Mouse (Mus musculus) lung, postnatal 0 days (tissue): Measurements from ENCODE around the gene Ep300. TPM values are rescaled to one million over a fixed set of nuclear protein-coding genes. Genes with fewer than 3 reads are reported as not detected.

ENCODE experiments used
- ATAC-seq: fragments of 200-750 bp; cut with Nextera tagmentation; 2 replicates; pipeline ENCODE4 v1.8.0; 2017; ENCODE audit warnings: moderate library complexity
- DNase-seq: peaks from one replicate; pipeline ENCODE4 v3.0.0-alpha.2; 2016; ENCODE audit warnings: low spot score
- H3K27ac ChIP-seq: fragments of 300-500 bp; sonication (generic); 2 replicates; pipeline ENCODE4 v1.5.1; 2014; ENCODE audit warnings: antibody characterized with exemption, mild to moderate bottlenecking, low read length, mixed read lengths
- H3K27me3 ChIP-seq: fragments of 300-500 bp; sonication (generic); replicated peaks from 2 replicates; pipeline ENCODE4 v1.6.1; 2014; ENCODE audit warnings: low read length, mixed read lengths; ENCODE audit not compliant: insufficient read depth
- H3K36me3 ChIP-seq: fragments of 300-500 bp; sonication (generic); 2 replicates; pipeline ENCODE4 v1.6.1; 2014; ENCODE audit warnings: low read length, mixed read lengths; ENCODE audit not compliant: insufficient read depth
- H3K4me1 ChIP-seq: fragments of 300-500 bp; sonication (generic); 2 replicates; pipeline ENCODE4 v1.6.1; 2014; ENCODE audit warnings: antibody characterized with exemption, low read depth, low read length, mixed read lengths; ENCODE audit not compliant: insufficient read depth
- H3K4me2 ChIP-seq: fragments of 300-500 bp; sonication (generic); replicated peaks from 2 replicates; pipeline ENCODE4 v1.6.1; 2014; ENCODE audit warnings: low read depth, mild to moderate bottlenecking, low read length, moderate library complexity, mixed read lengths
- H3K4me3 ChIP-seq: fragments of 300-500 bp; sonication (generic); 2 replicates; pipeline ENCODE4 v1.5.1; 2014; ENCODE audit warnings: low read depth, low read length
- H3K9ac ChIP-seq: fragments of 300-500 bp; sonication (generic); replicated peaks from 2 replicates; pipeline ENCODE4 v1.6.1; 2014; ENCODE audit warnings: low read depth, mild to moderate bottlenecking
- H3K9me3 ChIP-seq: fragments of 300-500 bp; sonication (generic); 2 replicates; pipeline ENCODE4 v1.6.1; 2016; ENCODE audit warnings: low read length, mixed read lengths
- CTCF ChIP-seq: IDR thresholded peaks from 2 replicates; pipeline ENCODE4 v1.5.1; 2016; ENCODE audit warnings: antibody characterized with exemption, mild to moderate bottlenecking
- EP300 ChIP-seq: IDR thresholded peaks from 2 replicates; pipeline ENCODE4 v1.6.1; 2016; ENCODE audit warnings: antibody characterized with exemption, mild to moderate bottlenecking, control low read depth
- WGBS: fragments of 180-500 bp; shearing (Covaris S2); extraction: QIAGEN DNeasy Blood & Tissue Kit; methylation state at CpG from one replicate; pipeline ENCODE4 v1.1.7; 2014; 5-methylcytosine and 5-hydroxymethylcytosine counted together
- polyA plus RNA-seq: library from polyadenylated mRNA; unstranded; fragments of >200 nt; fragmentation: Nextera tagmentation; extraction: Ambion mirVana; gene quantifications from 2 replicates; pipeline ENCODE4 v1.2.1, GENCODE M21; 2015

Gene Ep300
- polyA plus RNA-seq, 1 experiment from 2014 or later = 8.5 TPM

DNA sequence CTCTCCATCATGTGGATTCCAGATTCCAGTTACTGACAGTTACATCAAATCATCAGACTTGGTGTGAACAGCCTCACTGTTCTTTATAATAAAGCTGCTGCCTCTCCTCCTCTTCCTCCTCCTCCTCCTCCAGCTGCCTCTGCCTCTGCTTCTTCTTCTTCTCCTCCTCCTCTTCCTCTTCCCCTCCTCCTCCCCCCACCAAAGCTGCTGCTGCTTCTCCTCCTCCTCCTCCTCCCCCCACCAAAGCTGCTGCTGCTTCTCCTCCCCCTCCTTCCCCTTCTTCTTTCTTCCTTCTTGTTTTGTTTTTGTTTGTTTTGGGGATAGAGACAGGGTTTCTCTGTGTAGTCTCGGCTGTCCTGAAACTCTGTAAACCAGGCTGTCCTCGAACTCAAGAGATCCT is 17.1 kb upstream of the Ep300 start:
- Histone ChIP-seq H3K9me3 (no peaks in the 10 kb centered on the region), H3K9ac (no peak overlapping the region), H3K27me3 (no peaks in the 10 kb centered on the region), H3K4me2 (no peak overlapping the region), H3K4me1 (no peaks in the 10 kb centered on the region), H3K27ac (no peak overlapping the region), H3K36me3 (no peaks in the 10 kb centered on the region), H3K4me3 (no peak overlapping the region)
- DNase-seq = no peak
- WGBS = 7% methylated on average over 2 of the region's 2 CpGs
- no peak for TF ChIP-seq CTCF
- no peak for ATAC-seq

DNA sequence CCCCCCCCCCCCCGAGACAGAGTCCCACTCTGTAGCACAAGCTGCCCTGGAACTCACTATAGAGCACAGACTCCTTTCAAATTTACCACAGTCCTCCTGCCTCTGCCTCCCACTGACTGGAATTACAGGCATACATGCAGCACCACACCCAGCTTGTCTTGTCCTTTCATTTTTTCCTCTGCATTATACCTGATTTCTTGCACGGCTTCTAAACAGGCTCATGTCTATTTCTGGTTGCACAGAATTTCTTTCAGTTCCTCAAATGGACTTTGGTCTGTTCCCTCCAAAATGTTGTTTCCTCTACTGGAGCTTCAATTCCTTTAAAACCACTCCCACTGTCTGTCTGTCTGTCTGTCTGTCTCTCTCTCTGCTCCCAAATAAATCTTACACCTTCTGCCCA is 16.6 kb upstream of the Ep300 start:
- Histone ChIP-seq H3K4me3 (no peak overlapping the region), H3K4me2 (no peak overlapping the region), H3K9ac (no peak overlapping the region), H3K27ac (no peak overlapping the region), H3K27me3 (no peaks in the 10 kb centered on the region), H3K36me3 (no peaks in the 10 kb centered on the region), H3K4me1 (no peaks in the 10 kb centered on the region), H3K9me3 (no peaks in the 10 kb centered on the region)
- no peak for ATAC-seq
- no peak for TF ChIP-seq EP300
- TF ChIP-seq CTCF = no peak
- 25% methylated on average over 2 of the region's 2 CpGs for WGBS
- DNase-seq = no peak

- Histone ChIP-seq H3K36me3 (no peaks in the 10 kb centered on the region), H3K4me1 (no peaks in the 10 kb centered on the region), H3K27ac (no peak overlapping the region), H3K4me2 (no peak overlapping the region), H3K9ac (no peak overlapping the region), H3K27me3 (no peaks in the 10 kb centered on the region), H3K4me3 (no peak overlapping the region), H3K9me3 (no peaks in the 10 kb centered on the region)
- ATAC-seq = no peak
- DNase-seq = no peak
- TF ChIP-seq EP300 = no peak
- TF ChIP-seq CTCF = no peak
- WGBS = 13% methylated on average over 3 of the region's 3 CpGs
Measured at GRCm38 (mm10) chr15:81576961-81577360, 8.2 kb upstream of the Ep300 start.

- no peak overlapping the region for H3K9ac ChIP-seq
- H3K4me3 ChIP-seq = no peak overlapping the region
- no peak overlapping the region for H3K27ac ChIP-seq
- WGBS = 88% methylated on average over 7 of the region's 7 CpGs
- DNase-seq = no peak
- H3K4me1 ChIP-seq = no peaks in the 10 kb centered on the region
- H3K4me2 ChIP-seq = no peak overlapping the region
- no peaks in the 10 kb centered on the region for H3K36me3 ChIP-seq
- no peak for ATAC-seq
- no peaks in the 10 kb centered on the region for H3K9me3 ChIP-seq
- H3K27me3 ChIP-seq = no peaks in the 10 kb centered on the region
- no peak for TF ChIP-seq EP300
- no peak for TF ChIP-seq CTCF
Measured at GRCm38 (mm10) chr15:81577743-81578165, 7.4 kb upstream of the Ep300 start.

DNA sequence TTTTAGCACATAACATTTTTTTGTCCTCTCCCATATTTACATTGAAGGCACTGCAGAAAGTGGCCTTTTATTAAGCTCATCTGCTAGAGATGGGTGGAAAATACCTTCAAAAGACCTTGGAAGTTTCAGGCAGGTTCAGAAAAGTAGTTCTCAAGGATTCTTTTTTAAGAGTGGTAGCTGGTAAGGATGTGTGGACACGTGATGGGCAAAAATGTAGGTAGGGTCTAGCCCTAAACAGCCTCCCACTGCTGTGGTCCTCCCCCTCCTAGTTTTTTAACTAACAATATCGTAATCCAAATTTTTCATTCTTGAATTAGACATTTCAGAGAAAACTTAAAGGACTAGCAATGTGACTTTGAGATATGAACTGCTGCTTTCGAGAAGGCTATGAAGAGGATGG is 685 bp upstream of the Ep300 start:
- TF ChIP-seq CTCF = no peak
- TF ChIP-seq EP300 = no peak; the same call in 1 of the 2 replicates
- no peaks in the 10 kb centered on the region for H3K9me3 ChIP-seq
- ATAC-seq (no peak), DNase-seq (no peak)
- H3K4me2 ChIP-seq = peak overlapping the region; percentile 61
- peak overlapping the region; percentile 87 for H3K27ac ChIP-seq
- peaks cover 3% of the 10 kb centered on the region; the same call in 1 of the 2 replicates for H3K4me1 ChIP-seq
- H3K27me3 ChIP-seq = no peaks in the 10 kb centered on the region
- peak overlapping the region; percentile 99 for H3K4me3 ChIP-seq
- H3K36me3 ChIP-seq = no peaks in the 10 kb centered on the region
- whole genome bisulfite sequencing = 8% methylated on average over 3 of the region's 3 CpGs
- peak overlapping the region; percentile 50 for H3K9ac ChIP-seq

DNA sequence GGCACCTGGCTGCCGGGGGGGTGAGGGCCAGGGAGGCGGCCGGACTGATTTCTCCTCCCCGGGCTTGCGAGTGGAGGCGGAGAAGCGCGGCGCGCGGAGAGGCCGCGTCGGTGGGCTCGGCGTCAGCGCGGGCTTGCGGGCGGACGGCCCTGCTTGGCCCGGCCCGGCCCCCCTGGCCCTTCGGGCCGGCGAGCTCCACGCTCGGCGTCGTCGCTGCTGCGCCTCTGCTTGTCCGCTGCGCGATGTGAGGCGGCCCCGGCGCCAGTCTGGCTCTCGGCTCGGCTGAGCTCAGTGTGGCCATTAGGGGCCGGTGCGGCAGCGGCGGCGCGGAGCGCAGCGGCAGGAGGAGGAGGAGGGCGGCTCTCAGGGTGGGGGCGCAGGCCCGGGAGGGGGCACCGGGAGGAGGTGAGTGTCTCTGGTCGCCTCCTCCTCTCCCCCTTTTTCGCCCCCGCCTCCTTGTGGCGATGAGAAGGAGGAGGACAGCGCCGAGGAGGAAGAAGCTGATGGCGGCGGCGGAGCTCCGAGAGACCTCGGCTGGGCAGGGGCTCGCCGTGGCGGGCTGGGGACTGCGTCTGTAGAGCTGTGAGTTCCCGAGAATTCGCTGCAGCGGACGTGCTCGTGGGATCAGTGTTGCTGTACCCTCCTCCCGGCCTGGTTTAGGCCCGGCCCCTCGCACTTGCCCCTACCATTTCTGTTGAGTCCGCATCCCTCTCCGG is 753 bp downstream of the Ep300 start:
- peak overlapping the region; percentile 100 for H3K9ac ChIP-seq
- H3K4me3 ChIP-seq = peak overlapping the region; percentile 99
- H3K27me3 ChIP-seq = no peaks in the 10 kb centered on the region
- H3K4me1 ChIP-seq = peaks cover 3% of the 10 kb centered on the region; the same call in 1 of the 2 replicates
- TF ChIP-seq CTCF (peak; percentile 63), EP300 (no peak)
- peak overlapping the region; percentile 100 for H3K27ac ChIP-seq
- peak overlapping the region; percentile 68 for H3K4me2 ChIP-seq
- DNase-seq = peak; percentile 91
- H3K9me3 ChIP-seq = no peaks in the 10 kb centered on the region
- peak; percentile 59 for ATAC-seq
- WGBS = 0% methylated on average over 29 of the region's 77 CpGs
- no peaks in the 10 kb centered on the region for H3K36me3 ChIP-seq
